Mouse (Mus musculus) lung, postnatal 0 days (tissue): ENCODE data around the gene Tdrd9. TPM values are rescaled to one million over a fixed set of nuclear protein-coding genes. Genes with fewer than 3 reads are reported as not detected.
A peak's percentile ranks its signal among the peaks of the same experiment; 100 is the strongest.

Experiments used
- ATAC-seq: fragments of 200-750 bp; cut with Nextera tagmentation; 2 replicates; pipeline ENCODE4 v1.8.0; 2017; ENCODE audit warnings: moderate library complexity
- DNase-seq: peaks from one replicate; pipeline ENCODE4 v3.0.0-alpha.2; 2016; ENCODE audit warnings: low spot score
- H3K27ac ChIP-seq: fragments of 300-500 bp; sonication (generic); 2 replicates; pipeline ENCODE4 v1.5.1; 2014; ENCODE audit warnings: antibody characterized with exemption, mild to moderate bottlenecking, low read length, mixed read lengths
- H3K27me3 ChIP-seq: fragments of 300-500 bp; sonication (generic); replicated peaks from 2 replicates; pipeline ENCODE4 v1.6.1; 2014; ENCODE audit warnings: low read length, mixed read lengths; ENCODE audit not compliant: insufficient read depth
- H3K36me3 ChIP-seq: fragments of 300-500 bp; sonication (generic); 2 replicates; pipeline ENCODE4 v1.6.1; 2014; ENCODE audit warnings: low read length, mixed read lengths; ENCODE audit not compliant: insufficient read depth
- H3K4me1 ChIP-seq: fragments of 300-500 bp; sonication (generic); 2 replicates; pipeline ENCODE4 v1.6.1; 2014; ENCODE audit warnings: antibody characterized with exemption, low read depth, low read length, mixed read lengths; ENCODE audit not compliant: insufficient read depth
- H3K4me2 ChIP-seq: fragments of 300-500 bp; sonication (generic); replicated peaks from 2 replicates; pipeline ENCODE4 v1.6.1; 2014; ENCODE audit warnings: low read depth, mild to moderate bottlenecking, low read length, moderate library complexity, mixed read lengths
- H3K4me3 ChIP-seq: fragments of 300-500 bp; sonication (generic); 2 replicates; pipeline ENCODE4 v1.5.1; 2014; ENCODE audit warnings: low read depth, low read length
- H3K9ac ChIP-seq: fragments of 300-500 bp; sonication (generic); replicated peaks from 2 replicates; pipeline ENCODE4 v1.6.1; 2014; ENCODE audit warnings: low read depth, mild to moderate bottlenecking
- H3K9me3 ChIP-seq: fragments of 300-500 bp; sonication (generic); 2 replicates; pipeline ENCODE4 v1.6.1; 2016; ENCODE audit warnings: low read length, mixed read lengths
- CTCF ChIP-seq: IDR thresholded peaks from 2 replicates; pipeline ENCODE4 v1.5.1; 2016; ENCODE audit warnings: antibody characterized with exemption, mild to moderate bottlenecking
- EP300 ChIP-seq: IDR thresholded peaks from 2 replicates; pipeline ENCODE4 v1.6.1; 2016; ENCODE audit warnings: antibody characterized with exemption, mild to moderate bottlenecking, control low read depth
- WGBS: fragments of 180-500 bp; shearing (Covaris S2); extraction: QIAGEN DNeasy Blood & Tissue Kit; methylation state at CpG from one replicate; pipeline ENCODE4 v1.1.7; 2014; 5-methylcytosine and 5-hydroxymethylcytosine counted together
- polyA plus RNA-seq: library from polyadenylated mRNA; unstranded; fragments of >200 nt; fragmentation: Nextera tagmentation; extraction: Ambion mirVana; gene quantifications from 2 replicates; pipeline ENCODE4 v1.2.1, GENCODE M21; 2015

Tdrd9 gene
- polyA plus RNA-seq, 1 experiment from 2014 or later: 0.02 TPM

GRCm38 (mm10) chr12:112086250-112086649, 114.9 kb downstream of the Tdrd9 start:
- Histone ChIP-seq H3K4me2 (no peak overlapping the region), H3K4me3 (no peak overlapping the region), H3K9ac (no peak overlapping the region), H3K36me3 (no peaks in the 10 kb centered on the region), H3K27me3 (no peaks in the 10 kb centered on the region), H3K9me3 (no peaks in the 10 kb centered on the region), H3K4me1 (no peaks in the 10 kb centered on the region), H3K27ac (no peak overlapping the region)
- TF ChIP-seq EP300 (no peak), CTCF (no peak)
- DNase-seq (no peak), ATAC-seq (no peak)
- WGBS: 66% methylated on average over 3 of the region's 3 CpGs

GRCm38 (mm10) chr12:112086726-112087125, 115.4 kb downstream of the Tdrd9 start:
- ATAC-seq (peak; percentile 34; the same call in 1 of the 2 replicates), DNase-seq (no peak)
- TF ChIP-seq EP300 (no peak), CTCF (no peak)
- no peak overlapping the region for H3K4me2 ChIP-seq
- H3K27ac ChIP-seq: no peak overlapping the region
- no peaks in the 10 kb centered on the region for H3K4me1 ChIP-seq
- H3K36me3 ChIP-seq: no peaks in the 10 kb centered on the region
- no peaks in the 10 kb centered on the region; the same call in 1 of the 2 replicates for H3K27me3 ChIP-seq
- H3K9ac ChIP-seq: no peak overlapping the region
- 39% methylated on average over 6 of the region's 6 CpGs for WGBS
- no peaks in the 10 kb centered on the region for H3K9me3 ChIP-seq
- H3K4me3 ChIP-seq: no peak overlapping the region

- Histone ChIP-seq H3K4me3 (no peak overlapping the region), H3K27ac (peak overlapping the region; percentile 11; the same call in 1 of the 2 replicates), H3K4me2 (no peak overlapping the region), H3K9me3 (no peaks in the 10 kb centered on the region), H3K36me3 (no peaks in the 10 kb centered on the region), H3K9ac (no peak overlapping the region), H3K4me1 (no peaks in the 10 kb centered on the region), H3K27me3 (no peaks in the 10 kb centered on the region; the same call in 1 of the 2 replicates)
- peak; percentile 71 for DNase-seq
- 17% methylated on average over 12 of the region's 12 CpGs for WGBS
- ATAC-seq: peak; percentile 61
- no peak for TF ChIP-seq CTCF
- TF ChIP-seq EP300: peak; percentile 76
Measured at GRCm38 (mm10) chr12:112088609-112089324, 117.4 kb downstream of the Tdrd9 start.

GRCm38 (mm10) chr12:112091054-112091453, 119.7 kb downstream of the Tdrd9 start:
- ATAC-seq (0 out of 2 replicates have a peak, but pooled peaks have one; percentile 32), DNase-seq (peak; percentile 80)
- Histone ChIP-seq H3K27me3 (no peaks in the 10 kb centered on the region; the same call in 1 of the 2 replicates), H3K36me3 (no peaks in the 10 kb centered on the region), H3K4me2 (no peak overlapping the region), H3K9ac (no peak overlapping the region), H3K4me3 (no peak overlapping the region), H3K4me1 (no peaks in the 10 kb centered on the region), H3K27ac (no peak overlapping the region), H3K9me3 (no peaks in the 10 kb centered on the region)
- TF ChIP-seq EP300 (no peak), CTCF (peak; percentile 96)
- WGBS: 5% methylated on average over 12 of the region's 12 CpGs

- Histone ChIP-seq H3K27me3 (no peaks in the 10 kb centered on the region; the same call in 1 of the 2 replicates), H3K9me3 (no peaks in the 10 kb centered on the region), H3K4me2 (no peak overlapping the region), H3K4me1 (no peaks in the 10 kb centered on the region), H3K36me3 (no peaks in the 10 kb centered on the region), H3K9ac (no peak overlapping the region), H3K27ac (no peak overlapping the region), H3K4me3 (no peak overlapping the region)
- DNase-seq: no peak
- WGBS: 48% methylated on average over 8 of the region's 8 CpGs
- TF ChIP-seq CTCF (no peak), EP300 (no peak)
- ATAC-seq: no peak
Measured at GRCm38 (mm10) chr12:112094261-112094880, 123.0 kb downstream of the Tdrd9 start.

GRCm38 (mm10) chr12:112096051-112096732, 124.8 kb downstream of the Tdrd9 start:
- Histone ChIP-seq H3K27me3 (no peaks in the 10 kb centered on the region; the same call in 1 of the 2 replicates), H3K36me3 (no peaks in the 10 kb centered on the region), H3K4me1 (no peaks in the 10 kb centered on the region), H3K4me3 (no peak overlapping the region), H3K4me2 (no peak overlapping the region), H3K9me3 (no peaks in the 10 kb centered on the region), H3K27ac (peak overlapping the region; percentile 32; the same call in 1 of the 2 replicates), H3K9ac (no peak overlapping the region)
- 36% methylated on average over 13 of the region's 13 CpGs for WGBS
- peak; percentile 17; the same call in 1 of the 2 replicates for TF ChIP-seq CTCF
- TF ChIP-seq EP300: peak; percentile 87
- ATAC-seq (peak; percentile 90), DNase-seq (peak; percentile 90)
